Mouse (Mus musculus): ENCODE data around the gene Prg4.

Gene Prg4

GRCm38 (mm10) chr1:150407285-150407684 lies 58.7 kb downstream of the Prg4 start:
- DNase-seq (ENCODE audit: low spot score in 2 of 2) = no peak

- no peak for DNase-seq (ENCODE audit: low spot score in 2 of 2)
These were observed 61.4 kb downstream of the Prg4 start for GRCm38 (mm10) chr1:150404555-150404954.

- no peak for DNase-seq (ENCODE audit: low spot score in 2 of 2)
These were observed 62.1 kb downstream of the Prg4 start for GRCm38 (mm10) chr1:150403914-150404313.

Measured in urinary bladder, postnatal 4 days (tissue).